Mouse (Mus musculus) megakaryocyte-erythroid progenitor cell, adult 5-6 weeks (primary cell): ENCODE results near the gene Tbc1d22b. TPM values are rescaled to one million over a fixed set of nuclear protein-coding genes. Genes with fewer than 3 reads are reported as not detected.
A peak's percentile ranks its signal among the peaks of the same experiment; 100 is the strongest.
"Not testable (repeated sequence)": the region's sequence is repeated elsewhere in the genome, so short reads cannot be mapped to it uniquely, and the experiment has no call there.

Experiments
- ATAC-seq: replicated peaks from 2 replicates; pipeline ENCODE4 v1.8.0; 2016; ENCODE audit warnings: mild to moderate bottlenecking, inconsistent platforms; ENCODE audit not compliant: severe bottlenecking, poor library complexity, low FRiP score, low TSS enrichment
- total RNA-seq, 2 experiments: library from RNA; stranded (forward) in 1 of 2; stranded (reverse) in 1 of 2; fragments of 200-1000, 215-1000 nt in 1 of 2; fragments of >200 nt in 1 of 2; fragmentation: Nextera tagmentation in 1 of 2; gene quantifications; 2 replicates each; pipeline ENCODE4 v1.2.3; 2014 to 2017

Gene Tbc1d22b
- total RNA-seq, 2 experiments from 2014 or later: 4.6 to 15.0 TPM

- ATAC-seq: no peak
Measured at GRCm38 (mm10) chr17:29584737-29585136, 35.2 kb downstream of the Tbc1d22b start.

GRCm38 (mm10) chr17:29585446-29585845 is 35.9 kb downstream of the Tbc1d22b start:
- no peak for ATAC-seq

GRCm38 (mm10) chr17:29586921-29587320 is 37.3 kb downstream of the Tbc1d22b start:
- ATAC-seq: no peak

GRCm38 (mm10) chr17:29589221-29589898 is 39.8 kb downstream of the Tbc1d22b start:
- ATAC-seq: no peak

- no peak for ATAC-seq
Measured at GRCm38 (mm10) chr17:29595891-29596770, 46.5 kb downstream of the Tbc1d22b start.

- ATAC-seq: no peak
Measured at GRCm38 (mm10) chr17:29596771-29597132, 47.2 kb downstream of the Tbc1d22b start.

GRCm38 (mm10) chr17:29599051-29599450 is 49.5 kb downstream of the Tbc1d22b start:
- ATAC-seq: no peak

GRCm38 (mm10) chr17:29599537-29599936 is 50.0 kb downstream of the Tbc1d22b start:
- no peak for ATAC-seq

GRCm38 (mm10) chr17:29601391-29601790 is 51.8 kb downstream of the Tbc1d22b start:
- no peak for ATAC-seq

- no peak for ATAC-seq
Measured at GRCm38 (mm10) chr17:29603283-29603682, 53.7 kb downstream of the Tbc1d22b start.

- not testable (repeated sequence) for ATAC-seq
Measured at GRCm38 (mm10) chr17:29613453-29613852, 63.9 kb downstream of the Tbc1d22b start.

- peak; percentile 90 for ATAC-seq
Measured at GRCm38 (mm10) chr17:29614115-29615023, 64.8 kb downstream of the Tbc1d22b start, which contains the start of the genes Rnf8 and Gm28043. Gene Rnf8, plus strand, starts transcription at chr17:29614790. Gene Gm28043, plus strand, starts transcription at chr17:29614876.

- no peak for ATAC-seq
Measured at GRCm38 (mm10) chr17:29615024-29615551, 65.5 kb downstream of the Tbc1d22b start.

- no peak for ATAC-seq
Measured at GRCm38 (mm10) chr17:29615616-29616015, 66.0 kb downstream of the Tbc1d22b start.

GRCm38 (mm10) chr17:29619231-29619630 is 69.6 kb downstream of the Tbc1d22b start:
- no peak for ATAC-seq

GRCm38 (mm10) chr17:29623488-29623887 is 73.9 kb downstream of the Tbc1d22b start:
- ATAC-seq: no peak

GRCm38 (mm10) chr17:29627285-29627684 is 77.7 kb downstream of the Tbc1d22b start:
- no peak for ATAC-seq

GRCm38 (mm10) chr17:29628946-29629345 is 79.4 kb downstream of the Tbc1d22b start:
- ATAC-seq: 0 out of 2 replicates have a peak, but pooled peaks have one; percentile 29

GRCm38 (mm10) chr17:29629620-29630019 is 80.0 kb downstream of the Tbc1d22b start:
- ATAC-seq: 0 out of 2 replicates have a peak, but pooled peaks have one; percentile 30
